Mouse (Mus musculus) v-Abl transformed pro-B cells (cell line): ENCODE results near the gene Pidd1.

ENCODE experiments used
- in situ Hi-C, 2 experiments: fragments of 400-800 bp; cut with MboI; formaldehyde crosslinking; loops; one replicate each; pipeline ENCODE4 v1.15.1; 2025; ENCODE audit not compliant: unreplicated experiment in 2 of 2

Gene Pidd1

GRCm38 (mm10) chr7:141443828-141444237 is at the start of gene Pidd1:
Gene Pidd1, minus strand, starts transcription at chr7:141444025.
- in situ Hi-C loops = no loop called here

DNA sequence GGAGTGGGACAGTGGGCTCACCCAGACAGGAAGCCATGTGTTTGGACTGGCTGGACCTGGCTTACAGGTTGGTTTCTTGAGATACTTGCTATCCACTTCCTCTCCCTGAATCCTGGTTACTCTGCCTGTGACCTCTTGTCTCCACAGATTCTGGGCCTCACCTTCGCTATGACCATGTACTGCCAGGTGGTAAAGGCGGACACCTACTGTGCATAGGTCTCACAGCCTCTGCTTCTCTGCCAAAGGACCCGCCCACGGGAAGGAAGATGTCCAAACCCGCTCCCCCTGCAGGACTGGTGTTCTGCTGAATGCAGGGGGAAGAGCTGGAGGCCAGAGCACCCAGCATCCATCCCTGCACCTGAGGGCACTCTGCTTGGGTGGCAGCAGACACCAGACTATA is 48.9 kb upstream of the Pidd1 start:
- in situ Hi-C loops = loop anchor here (25.0 kb wide), 1 partner anchor 170 kb away; the partner anchor contains the start of gene Muc6 (in 2 of the 2)

DNA sequence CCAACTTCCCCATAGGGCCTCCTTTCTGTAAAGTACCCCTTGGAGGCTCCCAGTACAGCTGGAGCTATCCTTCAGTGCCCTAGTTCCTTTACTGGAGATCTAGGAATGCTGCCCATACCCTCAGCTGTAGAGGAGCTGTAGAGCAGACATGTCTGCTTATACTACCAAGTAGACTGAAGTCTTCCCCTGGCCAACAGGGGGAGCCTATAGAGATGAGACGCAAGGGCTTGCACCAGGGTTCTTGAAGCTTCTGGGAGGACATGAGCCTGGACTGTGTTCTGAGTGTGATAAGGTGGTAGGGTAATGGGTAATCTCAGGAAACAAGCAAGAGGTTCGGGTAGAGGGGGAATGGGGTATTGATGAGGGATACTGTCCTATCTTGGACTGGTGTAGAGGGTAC is 47.3 kb upstream of the Pidd1 start:
- in situ Hi-C loops = loop anchor here (25.0 kb wide), 1 partner anchor 171 kb away; the partner anchor contains the start of gene Muc6 (in 2 of the 2)

GRCm38 (mm10) chr7:141487141-141487540 is 43.3 kb upstream of the Pidd1 start:
- in situ Hi-C loops = loop anchor here (5.0 to 25.0 kb wide), 3 partner anchors 40 to 418 kb away; partner anchors contain the start of gene Muc6 (in 2 of the 2)

GRCm38 (mm10) chr7:141486239-141486638 is 42.4 kb upstream of the Pidd1 start:
- in situ Hi-C loops = loop anchor here (5.0 to 25.0 kb wide), 3 partner anchors 41 to 419 kb away; partner anchors contain the start of gene Muc6 (in 2 of the 2)

DNA sequence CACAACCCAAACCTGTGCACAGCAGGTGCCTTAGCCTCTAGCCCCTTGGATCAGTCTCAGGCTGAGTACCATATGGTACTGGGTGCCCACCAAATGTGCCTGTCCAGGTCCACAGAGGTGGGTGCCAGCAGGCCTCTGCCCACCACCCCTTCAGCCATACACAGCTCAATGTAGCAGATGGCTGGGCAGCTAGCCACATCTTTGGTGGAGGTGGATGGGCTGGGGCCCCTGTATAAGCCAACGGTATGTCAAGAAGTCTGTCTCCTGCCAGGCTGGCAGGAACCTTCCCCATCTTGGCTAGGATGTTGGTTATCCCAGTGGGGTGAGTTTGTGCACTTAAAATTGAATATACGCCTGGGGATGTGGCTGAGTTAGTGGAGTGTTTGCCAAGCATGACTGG is 41.8 kb upstream of the Pidd1 start:
- in situ Hi-C loops = loop anchor here (5.0 to 25.0 kb wide), 3 partner anchors 42 to 419 kb away; partner anchors contain the start of gene Muc6 (in 2 of the 2)

- in situ Hi-C loops = loop anchor here (5.0 to 25.0 kb wide), 3 partner anchors 42 to 420 kb away; partner anchors contain the start of gene Muc6 (in 2 of the 2)
These were observed 41.4 kb upstream of the Pidd1 start for GRCm38 (mm10) chr7:141485186-141485585.

- in situ Hi-C loops = loop anchor here (5.0 to 25.0 kb wide), 3 partner anchors 43 to 420 kb away; partner anchors contain the start of gene Muc6 (in 2 of the 2)
These were observed 40.6 kb upstream of the Pidd1 start for GRCm38 (mm10) chr7:141484186-141485120.

DNA sequence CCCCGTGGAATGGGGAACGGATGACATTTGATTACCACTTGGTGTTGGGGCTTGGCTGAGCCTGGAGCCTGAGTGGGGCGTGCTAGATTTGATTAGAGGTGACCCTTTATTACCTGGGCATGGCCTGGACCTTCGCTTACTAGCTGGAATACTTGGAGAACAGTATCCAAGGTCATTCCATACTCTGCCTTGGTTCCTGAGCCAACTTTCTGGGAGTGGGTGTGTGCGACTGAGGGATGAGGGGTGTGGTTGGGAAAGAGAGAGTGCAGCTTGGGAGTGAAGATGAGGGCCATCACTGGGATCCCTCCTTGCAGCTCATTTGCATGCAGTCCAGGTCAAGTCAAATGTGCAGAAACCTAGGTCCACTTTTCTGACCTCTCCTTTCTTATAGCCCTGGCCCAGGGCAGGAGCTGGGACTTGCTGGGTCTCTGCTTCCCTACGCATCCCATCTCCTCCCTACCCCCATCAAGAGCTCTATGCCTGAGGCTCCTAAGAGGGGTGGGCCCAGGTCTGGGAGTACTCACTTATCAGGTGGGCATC is 39.4 kb upstream of the Pidd1 start:
- in situ Hi-C loops = loop anchor here (5.0 to 25.0 kb wide), 3 partner anchors 44 to 422 kb away; partner anchors contain the start of gene Muc6 (in 2 of the 2)

DNA sequence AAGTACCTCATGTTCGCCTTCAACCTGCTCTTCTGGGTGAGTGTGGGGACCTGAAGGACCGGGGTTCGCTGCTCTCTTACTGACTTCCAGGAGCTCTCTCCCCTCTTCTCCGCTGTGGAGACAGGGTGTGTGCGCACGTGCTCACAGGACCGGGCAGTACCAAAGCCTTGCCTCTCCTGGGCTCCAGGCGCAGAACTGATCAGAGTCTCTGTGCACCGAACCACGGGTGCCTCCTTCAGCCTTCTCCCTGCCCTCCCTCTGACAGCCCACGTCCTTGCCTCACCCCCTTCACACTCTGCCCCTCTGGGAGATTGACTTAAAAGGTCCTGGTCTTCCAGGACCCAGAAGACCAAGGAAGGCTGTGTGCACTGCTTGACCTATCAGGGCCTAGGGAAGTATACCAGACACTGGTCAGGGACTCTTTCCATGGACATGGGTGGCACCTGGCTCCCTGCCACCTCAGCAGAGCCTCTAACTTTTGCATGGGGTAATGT is 38.8 kb upstream of the Pidd1 start:
- in situ Hi-C loops = loop anchor here (5.0 to 25.0 kb wide), 3 partner anchors 45 to 422 kb away; partner anchors contain the start of gene Muc6 (in 2 of the 2)

DNA sequence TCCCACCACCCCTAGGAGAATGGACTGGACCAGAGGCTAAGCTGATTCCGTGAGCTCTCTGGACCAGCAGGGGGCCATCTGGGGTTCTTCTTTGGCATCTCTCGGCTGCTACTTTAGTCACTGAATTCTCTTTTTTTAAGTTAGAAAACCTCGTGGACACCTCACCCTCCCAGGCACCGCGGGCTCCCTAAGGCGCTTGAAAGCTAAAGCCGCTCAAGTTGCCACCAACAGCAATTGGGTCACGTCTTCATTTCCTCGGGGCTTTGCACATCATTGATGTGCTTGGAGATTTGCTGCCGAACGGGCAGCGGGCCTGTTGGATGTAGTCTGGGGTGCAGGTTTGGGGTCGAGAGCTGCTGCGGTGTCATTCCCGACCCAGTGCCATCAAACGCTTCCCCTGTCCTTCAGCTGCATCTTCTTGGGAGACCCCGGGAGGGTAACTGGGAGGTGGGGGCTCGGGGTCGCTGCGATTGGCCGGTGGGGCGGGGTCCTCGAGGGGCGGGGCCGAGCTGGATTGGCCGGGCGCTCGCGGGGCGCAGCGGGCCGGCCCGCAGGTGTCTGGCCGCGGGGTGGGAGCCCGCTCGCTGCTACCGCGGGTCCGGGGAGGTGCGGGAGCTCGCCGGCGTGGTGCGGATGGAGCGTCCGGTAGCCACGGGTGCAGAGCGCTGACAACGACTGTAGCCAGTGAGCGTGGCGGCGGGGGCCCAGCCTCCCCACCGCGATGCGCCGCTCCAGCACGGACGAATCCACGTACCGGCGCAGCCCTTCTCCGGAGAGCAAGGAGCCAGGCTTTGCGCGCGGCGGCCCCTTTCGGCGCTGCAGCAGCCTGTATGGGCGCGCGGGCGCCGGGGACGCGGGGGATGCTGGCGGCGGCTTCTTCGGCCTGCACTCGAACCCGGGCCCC is 37.9 kb upstream of the Pidd1 start:
- in situ Hi-C loops = loop anchor here (5.0 to 25.0 kb wide), 3 partner anchors 46 to 423 kb away; partner anchors contain the start of gene Muc6 (in 2 of the 2)

DNA sequence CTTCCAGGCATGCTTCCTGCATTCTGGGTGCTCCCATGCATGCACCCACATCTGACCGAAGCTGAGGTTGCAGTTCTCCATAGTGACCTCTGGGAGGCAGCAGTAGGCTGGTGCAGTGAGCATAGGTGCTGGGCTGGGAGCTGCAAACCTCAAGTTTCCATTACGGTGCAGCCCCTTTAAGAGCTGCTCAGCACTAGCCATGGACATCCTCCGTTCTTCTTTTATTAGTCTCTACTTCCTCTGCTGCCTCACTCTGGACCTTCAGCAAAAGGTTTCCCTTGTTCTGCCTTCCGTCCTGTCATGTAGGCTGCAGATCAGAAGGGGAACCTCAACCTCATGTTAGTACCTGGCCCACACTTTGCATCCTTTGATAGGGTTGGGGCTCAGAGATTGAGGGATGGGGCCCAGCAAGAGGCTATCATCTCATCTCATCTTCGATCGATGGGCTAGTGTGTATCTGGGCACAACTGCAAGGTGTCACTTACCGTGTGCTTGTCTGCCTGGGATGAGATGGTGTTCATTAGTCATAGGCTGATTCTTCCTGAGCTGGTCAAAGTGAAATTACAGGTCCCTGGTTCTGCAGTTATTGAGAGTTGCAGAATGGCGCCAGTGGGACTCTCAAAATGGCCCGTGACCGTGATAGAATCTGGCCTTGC is 37.1 kb upstream of the Pidd1 start:
- in situ Hi-C loops = loop anchor here (5.0 to 25.0 kb wide), 3 partner anchors 46 to 424 kb away; partner anchors contain the start of gene Muc6 (in 2 of the 2)

- in situ Hi-C loops = loop anchor here (10.0 to 25.0 kb wide), 2 partner anchors 184 to 426 kb away; partner anchors contain the start of gene Muc6 (in 2 of the 2)
These were observed 34.5 kb upstream of the Pidd1 start for GRCm38 (mm10) chr7:141478270-141478748.

DNA sequence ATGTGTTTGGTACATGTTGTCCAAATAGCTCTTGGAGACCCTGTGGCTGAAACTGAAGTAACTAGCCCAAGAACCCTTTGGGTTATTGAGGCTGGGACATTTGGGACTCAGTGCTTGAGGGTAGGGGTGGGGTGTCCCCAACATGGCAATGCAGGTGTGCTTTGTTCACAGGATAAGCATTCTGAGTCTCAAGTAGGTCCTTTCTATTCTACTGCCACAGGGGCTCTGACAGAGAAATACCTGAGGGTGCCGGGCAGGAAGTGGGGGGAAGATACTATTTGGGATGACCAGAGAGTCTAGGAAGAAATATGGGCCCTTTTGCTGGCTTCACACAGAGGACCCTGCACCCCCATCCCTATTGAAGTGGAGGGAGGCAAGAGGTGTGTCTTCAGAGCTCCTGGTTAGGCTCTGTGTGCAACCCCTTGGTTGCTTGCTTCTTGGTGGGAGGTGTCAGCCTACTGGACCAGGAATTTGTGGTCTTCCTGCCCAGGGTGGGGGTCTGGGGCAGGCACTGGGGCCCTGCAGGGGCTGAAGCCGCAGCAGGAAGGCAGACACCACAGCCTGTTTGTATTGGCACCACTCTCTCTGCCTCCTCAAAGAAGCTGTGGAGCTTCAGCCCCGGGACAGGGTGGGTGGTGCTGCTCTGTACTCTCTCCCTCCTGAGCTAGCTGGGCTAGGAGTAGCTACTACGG is 33.9 kb upstream of the Pidd1 start:
- in situ Hi-C loops = loop anchor here (10.0 to 25.0 kb wide), 2 partner anchors 185 to 427 kb away; partner anchors contain the start of gene Muc6 (in 2 of the 2)

DNA sequence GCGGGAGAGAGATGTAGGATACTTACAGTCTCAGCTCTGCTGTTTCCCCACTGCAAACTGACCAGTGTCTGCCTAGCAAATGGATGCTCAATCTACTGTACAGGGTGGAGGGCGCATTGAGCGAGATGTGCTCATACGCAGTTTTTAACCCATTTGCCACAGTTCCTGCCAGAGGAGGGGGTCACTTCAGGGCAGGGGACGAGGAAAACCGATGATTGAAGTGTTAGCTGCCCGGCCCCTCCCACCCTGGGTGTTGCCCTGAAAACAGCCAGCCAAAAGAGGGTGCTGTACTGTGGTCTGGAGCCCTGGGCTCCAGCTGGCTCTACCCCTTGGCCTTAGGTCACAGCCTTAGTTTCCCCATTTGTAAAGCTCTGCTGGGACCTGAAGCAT is 33.2 kb upstream of the Pidd1 start:
- in situ Hi-C loops = loop anchor here (10.0 to 25.0 kb wide), 2 partner anchors 185 to 428 kb away; partner anchors contain the start of gene Muc6 (in 2 of the 2)

GRCm38 (mm10) chr7:141476226-141476980 is 32.6 kb upstream of the Pidd1 start:
- in situ Hi-C loops = loop anchor here (10.0 to 25.0 kb wide), 2 partner anchors 186 to 428 kb away; partner anchors contain the start of gene Muc6 (in 2 of the 2)

- in situ Hi-C loops = loop anchor here (10.0 to 25.0 kb wide), 2 partner anchors 187 to 429 kb away; partner anchors contain the start of gene Muc6 (in 2 of the 2)
These were observed 32.0 kb upstream of the Pidd1 start for GRCm38 (mm10) chr7:141475805-141476158.
